Mouse (Mus musculus): ENCODE measurements around the gene Ddx41. TPM values are rescaled to one million over a fixed set of nuclear protein-coding genes. Genes with fewer than 3 reads are reported as not detected.

Ddx41 gene
- total and polyA plus RNA-seq, 2 experiments from 2014 or later: 44.4 to 48.6 TPM

GRCm38 (mm10) chr13:55543447-55543846, 7.0 kb upstream of the Ddx41 start:
- WGBS: 98% methylated on average over 8 of the region's 8 CpGs
- Histone ChIP-seq H3K4me3 (ENCODE audit: low read length) (no peak overlapping the region), H3K4me2 (ENCODE audit: low read depth, low read length) (no peak overlapping the region), H3K27ac (no peak overlapping the region), H3K9ac (replicated peaks; ENCODE audit: low read length) (no peak overlapping the region), H3K36me3 (ENCODE audit: insufficient read depth, low read length) (peaks cover 80% of the 10 kb centered on the region), H3K4me1 (ENCODE audit: insufficient read depth, low read length) (no peaks in the 10 kb centered on the region), H3K27me3 (ENCODE audit: insufficient read depth, low read length) (no peaks in the 10 kb centered on the region), H3K9me3 (ENCODE audit: low read length) (no peaks in the 10 kb centered on the region)
- DNase-seq (ENCODE audit: low spot score): no peak
- ATAC-seq: no peak
- TF ChIP-seq CTCF (IDR thresholded peaks at IDR 0.05; ENCODE audit: low read depth): no peak

GRCm38 (mm10) chr13:55542891-55543290, 6.4 kb upstream of the Ddx41 start:
- WGBS: 90% methylated on average over 4 of the region's 4 CpGs
- no peak for ATAC-seq
- H3K27me3 ChIP-seq (ENCODE audit: insufficient read depth, low read length): no peaks in the 10 kb centered on the region

DNA sequence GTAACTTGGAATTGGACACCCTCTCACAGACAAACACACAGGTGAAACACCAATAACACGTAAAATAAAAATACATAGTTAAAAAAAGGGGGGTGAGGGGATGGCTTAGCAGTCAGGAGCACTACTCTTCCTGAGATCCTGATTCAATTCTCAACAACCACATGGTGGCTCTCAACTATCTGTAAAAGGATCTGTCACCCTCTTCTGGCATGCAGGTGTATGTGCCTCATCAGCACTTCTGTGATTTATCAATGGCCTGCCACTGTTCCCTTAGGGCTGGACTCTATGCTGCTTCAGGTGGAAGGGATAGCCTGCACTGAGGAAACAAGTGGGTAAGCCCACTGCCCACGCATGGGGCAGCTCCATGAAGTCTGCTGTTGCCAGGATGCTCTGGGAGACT, 4.5 kb upstream of the Ddx41 start:
- no peak for ATAC-seq
- no peak overlapping the region; the same call in 1 of the 2 replicates for H3K27ac ChIP-seq
- no peak overlapping the region for H3K4me3 ChIP-seq (ENCODE audit: low read length)
- peaks cover 65% of the 10 kb centered on the region for H3K36me3 ChIP-seq (ENCODE audit: insufficient read depth, low read length)
- WGBS: 89% methylated on average over 2 of the region's 2 CpGs
- H3K27me3 ChIP-seq (ENCODE audit: insufficient read depth, low read length): no peaks in the 10 kb centered on the region
- H3K9me3 ChIP-seq (ENCODE audit: low read length): no peaks in the 10 kb centered on the region
- no peak overlapping the region for H3K9ac ChIP-seq (replicated peaks; ENCODE audit: low read length)
- TF ChIP-seq CTCF (IDR thresholded peaks at IDR 0.05; ENCODE audit: low read depth): peak; percentile 38
- DNase-seq (ENCODE audit: low spot score): peak; percentile 13
- H3K4me2 ChIP-seq (ENCODE audit: low read depth, low read length): no peak overlapping the region
- H3K4me1 ChIP-seq (ENCODE audit: insufficient read depth, low read length): peaks cover under 1% of the 10 kb centered on the region; the same call in 1 of the 2 replicates

More at GRCm38 (mm10) chr13:55542891-55543290, 6.4 kb upstream of the Ddx41 start:
- Histone ChIP-seq H3K4me3 (ENCODE audit: low read length) (no peak overlapping the region), H3K9ac (replicated peaks; ENCODE audit: low read length) (no peak overlapping the region), H3K27ac (no peak overlapping the region), H3K9me3 (ENCODE audit: low read length) (no peaks in the 10 kb centered on the region), H3K4me2 (ENCODE audit: low read depth, low read length) (no peak overlapping the region), H3K36me3 (ENCODE audit: insufficient read depth, low read length) (peaks cover 83% of the 10 kb centered on the region), H3K4me1 (ENCODE audit: insufficient read depth, low read length) (no peaks in the 10 kb centered on the region)
- no peak for TF ChIP-seq CTCF (IDR thresholded peaks at IDR 0.05; ENCODE audit: low read depth)
- DNase-seq (ENCODE audit: low spot score): no peak

GRCm38 (mm10) chr13:55535796-55536193, 663 bp downstream of the Ddx41 start:
- 18% methylated on average over 17 of the region's 17 CpGs for WGBS
- peak overlapping the region; percentile 80 for H3K27ac ChIP-seq
- peak overlapping the region; percentile 79 for H3K9ac ChIP-seq (replicated peaks; ENCODE audit: low read length)
- ATAC-seq: no peak
- DNase-seq (ENCODE audit: low spot score): no peak
- peaks cover 10% of the 10 kb centered on the region for H3K4me1 ChIP-seq (ENCODE audit: insufficient read depth, low read length)
- peak overlapping the region; percentile 97 for H3K4me2 ChIP-seq (ENCODE audit: low read depth, low read length)
- H3K36me3 ChIP-seq (ENCODE audit: insufficient read depth, low read length): peaks cover 53% of the 10 kb centered on the region
- no peaks in the 10 kb centered on the region for H3K27me3 ChIP-seq (ENCODE audit: insufficient read depth, low read length)
- H3K9me3 ChIP-seq (ENCODE audit: low read length): no peaks in the 10 kb centered on the region
- H3K4me3 ChIP-seq (ENCODE audit: low read length): peak overlapping the region; percentile 76
- no peak for TF ChIP-seq CTCF (IDR thresholded peaks at IDR 0.05; ENCODE audit: low read depth)

GRCm38 (mm10) chr13:55535191-55535590, 1.3 kb downstream of the Ddx41 start:
- TF ChIP-seq CTCF (IDR thresholded peaks at IDR 0.05; ENCODE audit: low read depth): no peak
- peaks cover 50% of the 10 kb centered on the region for H3K36me3 ChIP-seq (ENCODE audit: insufficient read depth, low read length)
- peak overlapping the region; percentile 80; the same call in 1 of the 2 replicates for H3K27ac ChIP-seq
- H3K4me3 ChIP-seq (ENCODE audit: low read length): peak overlapping the region; percentile 76
- peak overlapping the region; percentile 97 for H3K4me2 ChIP-seq (ENCODE audit: low read depth, low read length)
- 93% methylated on average over 15 of the region's 15 CpGs for WGBS
- H3K4me1 ChIP-seq (ENCODE audit: insufficient read depth, low read length): peaks cover 10% of the 10 kb centered on the region
- DNase-seq (ENCODE audit: low spot score): no peak
- H3K27me3 ChIP-seq (ENCODE audit: insufficient read depth, low read length): no peaks in the 10 kb centered on the region
- ATAC-seq: no peak
- no peaks in the 10 kb centered on the region for H3K9me3 ChIP-seq (ENCODE audit: low read length)
- H3K9ac ChIP-seq (replicated peaks; ENCODE audit: low read length): no peak overlapping the region; the same call in 1 of the 2 replicates

- WGBS: 82% methylated on average over 8 of the region's 8 CpGs
- TF ChIP-seq CTCF (IDR thresholded peaks at IDR 0.05; ENCODE audit: low read depth): no peak
- peaks cover 41% of the 10 kb centered on the region for H3K36me3 ChIP-seq (ENCODE audit: insufficient read depth, low read length)
- no peaks in the 10 kb centered on the region for H3K4me1 ChIP-seq (ENCODE audit: insufficient read depth, low read length)
- DNase-seq (ENCODE audit: low spot score) (no peak), ATAC-seq (no peak)
- no peak within 1 kb of the TSS for H3K4me3 ChIP-seq (ENCODE audit: low read length)
- no peak within 1 kb of the TSS for H3K27ac ChIP-seq
- no peaks in the 10 kb centered on the region for H3K9me3 ChIP-seq (ENCODE audit: low read length)
- H3K4me2 ChIP-seq (ENCODE audit: low read depth, low read length): no peak within 1 kb of the TSS
- H3K27me3 ChIP-seq (ENCODE audit: insufficient read depth, low read length): no peaks in the 10 kb centered on the region
- H3K9ac ChIP-seq (replicated peaks; ENCODE audit: low read length): no peak within 1 kb of the TSS
Measured at GRCm38 (mm10) chr13:55529198-55529915, 7.1 kb downstream of the Ddx41 start, which contains the start of gene Dok3. Gene Dok3, minus strand, starts transcription at chr13:55529296.

Data from hindbrain, postnatal 0 days (tissue).